Mouse (Mus musculus) forebrain, postnatal 0 days (tissue): ENCODE data around the gene Kirrel3. TPM values are rescaled to one million over a fixed set of nuclear protein-coding genes. Genes with fewer than 3 reads are reported as not detected.

Experiments
- ATAC-seq: fragments of 200-750 bp; cut with Nextera tagmentation; 2 replicates; pipeline ENCODE4 v1.8.0; 2017; ENCODE audit warnings: mild to moderate bottlenecking, moderate library complexity
- DNase-seq: peaks from one replicate; pipeline ENCODE4 v3.0.0-alpha.2; 2015
- H3K27ac ChIP-seq: fragments of 300-500 bp; sonication (generic); 2 replicates; pipeline ENCODE4 v1.5.1; 2014; ENCODE audit warnings: low read depth, mild to moderate bottlenecking, antibody characterized with exemption, low read length, moderate library complexity, mixed read lengths
- H3K27me3 ChIP-seq: fragments of 300-500 bp; sonication (generic); 2 replicates; pipeline ENCODE4 v1.6.1; 2014; ENCODE audit warnings: mild to moderate bottlenecking, low read length, mixed read lengths; ENCODE audit not compliant: insufficient read depth
- H3K36me3 ChIP-seq: fragments of 300-500 bp; sonication (generic); 2 replicates; pipeline ENCODE4 v1.6.1; 2014; ENCODE audit warnings: mild to moderate bottlenecking, moderate library complexity; ENCODE audit not compliant: insufficient read depth
- H3K4me1 ChIP-seq: fragments of 300-500 bp; sonication (generic); 2 replicates; pipeline ENCODE4 v1.6.1; 2014; ENCODE audit warnings: antibody characterized with exemption; ENCODE audit not compliant: insufficient read depth
- H3K4me2 ChIP-seq: fragments of 300-500 bp; sonication (generic); 2 replicates; pipeline ENCODE4 v1.6.1; 2014; ENCODE audit warnings: low read depth, mild to moderate bottlenecking, moderate library complexity
- H3K4me3 ChIP-seq: fragments of 300-500 bp; sonication (generic); 2 replicates; pipeline ENCODE4 v1.5.1; 2014; ENCODE audit warnings: low read depth, low read length, mixed read lengths
- H3K9ac ChIP-seq: fragments of 300-500 bp; sonication (generic); 2 replicates; pipeline ENCODE4 v1.6.1; 2014; ENCODE audit warnings: mild to moderate bottlenecking
- H3K9me3 ChIP-seq: fragments of 300-500 bp; sonication (generic); 2 replicates; pipeline ENCODE4 v1.6.1; 2016; ENCODE audit warnings: low read length
- CTCF ChIP-seq: sonication (generic); IDR thresholded peaks from 2 replicates; pipeline ENCODE4 v1.5.1; 2016; ENCODE audit warnings: antibody characterized with exemption, control low read depth, low read depth
- WGBS: fragments of 180-500 bp; shearing (Covaris S2); extraction: QIAGEN DNeasy Blood & Tissue Kit; methylation state at CpG from one replicate; pipeline ENCODE4 v1.1.7; 2014; 5-methylcytosine and 5-hydroxymethylcytosine counted together
- polyA plus RNA-seq: library from polyadenylated mRNA; unstranded; fragments of >200 nt; fragmentation: Nextera tagmentation; extraction: Ambion mirVana; gene quantifications from 2 replicates; pipeline ENCODE4 v1.2.1, GENCODE M21; 2015
- total RNA-seq: library from RNA; depleted of rRNA; stranded (reverse); fragments of >200 nt; gene quantifications from 2 replicates; pipeline ENCODE4 v1.2.3, GENCODE M21; 2014

The Kirrel3 gene
- total and polyA plus RNA-seq, 2 experiments from 2014 or later: 35.3 to 57.6 TPM

GRCm38 (mm10) chr9:34643917-34644316 lies 158.2 kb downstream of the Kirrel3 start:
- 27% methylated on average over 3 of the region's 3 CpGs for WGBS
- Histone ChIP-seq H3K27ac (no peak overlapping the region), H3K4me3 (no peak overlapping the region), H3K36me3 (no peaks in the 10 kb centered on the region), H3K4me1 (no peaks in the 10 kb centered on the region), H3K27me3 (no peaks in the 10 kb centered on the region), H3K9me3 (no peaks in the 10 kb centered on the region), H3K4me2 (no peak overlapping the region), H3K9ac (no peak overlapping the region)
- no peak for DNase-seq
- ATAC-seq: no peak
- TF ChIP-seq CTCF: no peak

- 71% methylated on average over 8 of the region's 8 CpGs for WGBS
- TF ChIP-seq CTCF: no peak
Measured at GRCm38 (mm10) chr9:34644392-34644791, 158.7 kb downstream of the Kirrel3 start.

GRCm38 (mm10) chr9:34646831-34647230 lies 161.1 kb downstream of the Kirrel3 start:
- Histone ChIP-seq H3K36me3 (no peaks in the 10 kb centered on the region), H3K4me2 (no peak overlapping the region), H3K4me1 (no peaks in the 10 kb centered on the region), H3K9me3 (no peaks in the 10 kb centered on the region), H3K9ac (no peak overlapping the region), H3K27ac (no peak overlapping the region), H3K4me3 (no peak overlapping the region), H3K27me3 (no peaks in the 10 kb centered on the region)
- no peak for ATAC-seq
- WGBS: 82% methylated on average over 9 of the region's 9 CpGs
- TF ChIP-seq CTCF: no peak
- DNase-seq: no peak

More at GRCm38 (mm10) chr9:34644392-34644791, 158.7 kb downstream of the Kirrel3 start:
- ATAC-seq: no peak
- Histone ChIP-seq H3K27me3 (no peaks in the 10 kb centered on the region), H3K4me2 (no peak overlapping the region), H3K9me3 (no peaks in the 10 kb centered on the region), H3K9ac (no peak overlapping the region), H3K36me3 (no peaks in the 10 kb centered on the region), H3K4me1 (no peaks in the 10 kb centered on the region), H3K27ac (no peak overlapping the region), H3K4me3 (no peak overlapping the region)
- no peak for DNase-seq

GRCm38 (mm10) chr9:34652278-34652677 lies 166.6 kb downstream of the Kirrel3 start:
- Histone ChIP-seq H3K9ac (no peak overlapping the region), H3K27ac (no peak overlapping the region), H3K4me2 (no peak overlapping the region), H3K27me3 (no peaks in the 10 kb centered on the region), H3K9me3 (no peaks in the 10 kb centered on the region), H3K36me3 (no peaks in the 10 kb centered on the region), H3K4me1 (no peaks in the 10 kb centered on the region), H3K4me3 (no peak overlapping the region)
- no peak for TF ChIP-seq CTCF
- WGBS: 68% methylated on average over 3 of the region's 3 CpGs
- ATAC-seq: no peak
- DNase-seq: no peak

GRCm38 (mm10) chr9:34653141-34653540 lies 167.4 kb downstream of the Kirrel3 start:
- no peak for ATAC-seq
- Histone ChIP-seq H3K36me3 (no peaks in the 10 kb centered on the region), H3K27ac (no peak overlapping the region), H3K9me3 (no peaks in the 10 kb centered on the region), H3K9ac (no peak overlapping the region), H3K4me3 (no peak overlapping the region), H3K27me3 (no peaks in the 10 kb centered on the region), H3K4me1 (no peaks in the 10 kb centered on the region), H3K4me2 (no peak overlapping the region)
- no peak for TF ChIP-seq CTCF
- 85% methylated on average over 1 of the region's 1 CpGs for WGBS
- DNase-seq: no peak

- DNase-seq (no peak), ATAC-seq (no peak)
- 97% methylated on average over 1 of the region's 1 CpGs for WGBS
- Histone ChIP-seq H3K4me3 (no peak overlapping the region), H3K27me3 (no peaks in the 10 kb centered on the region), H3K4me1 (peaks cover 8% of the 10 kb centered on the region), H3K4me2 (no peak overlapping the region), H3K36me3 (no peaks in the 10 kb centered on the region), H3K9ac (no peak overlapping the region), H3K9me3 (no peaks in the 10 kb centered on the region), H3K27ac (no peak overlapping the region)
- TF ChIP-seq CTCF: peak; percentile 46
Measured at GRCm38 (mm10) chr9:34660566-34660965, 174.9 kb downstream of the Kirrel3 start.

GRCm38 (mm10) chr9:34663412-34663811 lies 177.7 kb downstream of the Kirrel3 start:
- TF ChIP-seq CTCF: no peak
- 55% methylated on average over 6 of the region's 6 CpGs for WGBS
- DNase-seq: no peak
- no peak for ATAC-seq
- peaks cover 16% of the 10 kb centered on the region for H3K4me1 ChIP-seq
- H3K27ac ChIP-seq: no peak overlapping the region
- H3K36me3 ChIP-seq: no peaks in the 10 kb centered on the region
- H3K9me3 ChIP-seq: no peaks in the 10 kb centered on the region
- H3K9ac ChIP-seq: no peak overlapping the region
- no peaks in the 10 kb centered on the region for H3K27me3 ChIP-seq
- no peak overlapping the region for H3K4me3 ChIP-seq
- H3K4me2 ChIP-seq: no peak overlapping the region
